Mouse (Mus musculus) midbrain, embryonic 16.5 days (tissue): ENCODE results near the gene Arhgap15. TPM values are rescaled to one million over a fixed set of nuclear protein-coding genes. Genes with fewer than 3 reads are reported as not detected.

Experiments
- ATAC-seq: fragments of 200-750 bp; cut with Nextera tagmentation; 2 replicates; pipeline ENCODE4 v1.8.0; 2017; ENCODE audit warnings: moderate TSS enrichment
- H3K27ac ChIP-seq: fragments of 300-500 bp; sonication (generic); 2 replicates; pipeline ENCODE4 v1.5.1; 2014; ENCODE audit warnings: mild to moderate bottlenecking, low read length, mixed read lengths
- H3K27me3 ChIP-seq: fragments of 300-500 bp; sonication (generic); 2 replicates; pipeline ENCODE4 v1.6.1; 2014; ENCODE audit warnings: low read depth, low read length, mixed read lengths; ENCODE audit not compliant: control insufficient read depth, insufficient read depth
- H3K36me3 ChIP-seq: fragments of 300-500 bp; sonication (generic); 2 replicates; pipeline ENCODE4 v1.6.1; 2014; ENCODE audit warnings: mild to moderate bottlenecking, low read length, moderate library complexity, mixed read lengths; ENCODE audit not compliant: control insufficient read depth, insufficient read depth
- H3K4me1 ChIP-seq: fragments of 300-500 bp; sonication (generic); 2 replicates; pipeline ENCODE4 v1.6.1; 2014; ENCODE audit warnings: mild to moderate bottlenecking, low read length, mixed read lengths; ENCODE audit not compliant: control insufficient read depth, insufficient read depth
- H3K4me2 ChIP-seq: fragments of 300-500 bp; sonication (generic); 2 replicates; pipeline ENCODE4 v1.6.1; 2014; ENCODE audit warnings: mild to moderate bottlenecking, low read length, mixed read lengths
- H3K4me3 ChIP-seq: fragments of 300-500 bp; sonication (generic); 2 replicates; pipeline ENCODE4 v1.5.1; 2014; ENCODE audit warnings: low read depth, mild to moderate bottlenecking, low read length, moderate library complexity, mixed read lengths
- H3K9ac ChIP-seq: fragments of 300-500 bp; sonication (generic); 2 replicates; pipeline ENCODE4 v1.6.1; 2014; ENCODE audit warnings: low read depth, low read length, mixed read lengths
- H3K9me3 ChIP-seq: fragments of 300-500 bp; sonication (generic); replicated peaks from 2 replicates; pipeline ENCODE4 v1.6.1; 2014; ENCODE audit warnings: mild to moderate bottlenecking, low read length, mixed read lengths; ENCODE audit not compliant: control insufficient read depth, poor library complexity, severe bottlenecking
- WGBS: fragments of 180-500 bp; shearing (Covaris S2); extraction: QIAGEN DNeasy Blood & Tissue Kit; methylation state at CpG from one replicate; pipeline ENCODE4 v1.1.7; 2014; 5-methylcytosine and 5-hydroxymethylcytosine counted together
- polyA plus RNA-seq: library from polyadenylated mRNA; unstranded; fragments of >200 nt; fragmentation: Nextera tagmentation; extraction: Ambion mirVana; gene quantifications from 2 replicates; pipeline ENCODE4 v1.2.1, GENCODE M21; 2015

Gene Arhgap15
- polyA plus RNA-seq, 1 experiment from 2014 or later = 1.1 TPM

DNA sequence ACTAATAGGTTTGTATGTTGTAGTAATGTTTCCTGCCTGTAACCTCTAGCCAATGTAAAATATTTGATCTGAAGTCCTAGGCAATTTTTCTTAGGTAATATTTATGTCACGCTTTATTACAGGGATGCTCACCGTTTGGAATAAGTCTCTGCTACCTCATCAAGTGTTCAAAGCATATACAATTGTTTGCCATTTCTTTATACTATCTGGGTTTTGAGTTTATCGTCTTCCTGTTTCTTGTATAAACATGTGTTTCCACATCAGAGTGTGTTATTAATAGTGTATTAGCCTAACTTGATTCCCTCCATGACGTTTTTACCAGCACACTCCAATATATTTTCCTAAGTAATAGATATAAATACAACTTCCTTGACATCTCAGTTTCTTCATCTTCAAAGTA, 391.8 kb downstream of the Arhgap15 start:
- H3K9ac ChIP-seq = no peak overlapping the region
- H3K4me1 ChIP-seq = no peaks in the 10 kb centered on the region
- WGBS = 93% methylated on average over 4 of the region's 4 CpGs
- no peak overlapping the region for H3K4me2 ChIP-seq
- no peak for ATAC-seq
- no peak overlapping the region for H3K4me3 ChIP-seq
- H3K36me3 ChIP-seq = no peaks in the 10 kb centered on the region
- no peak overlapping the region for H3K27ac ChIP-seq
- no peaks in the 10 kb centered on the region for H3K27me3 ChIP-seq
- no peaks in the 10 kb centered on the region for H3K9me3 ChIP-seq

DNA sequence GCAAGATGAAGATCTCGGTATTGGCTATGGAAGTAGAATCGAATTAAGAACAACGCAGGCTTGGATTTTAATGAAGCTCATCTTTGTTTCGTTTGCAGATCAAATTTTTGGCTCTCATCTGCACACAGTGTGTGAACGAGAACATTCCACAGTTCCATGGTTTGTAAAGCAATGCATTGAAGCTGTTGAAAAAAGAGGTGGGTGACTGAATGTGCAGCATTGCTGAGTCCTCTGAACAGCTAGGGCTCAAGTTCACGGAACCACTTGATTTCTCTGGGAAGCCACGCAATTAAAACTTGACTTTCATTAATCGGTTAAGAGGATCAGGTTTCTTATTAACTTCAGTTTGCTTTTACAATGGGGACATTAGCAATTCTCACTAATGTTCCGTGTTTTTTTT, 393.5 kb downstream of the Arhgap15 start:
- H3K9me3 ChIP-seq = no peaks in the 10 kb centered on the region
- no peak overlapping the region for H3K9ac ChIP-seq
- H3K4me3 ChIP-seq = no peak overlapping the region
- no peaks in the 10 kb centered on the region for H3K4me1 ChIP-seq
- no peak overlapping the region for H3K4me2 ChIP-seq
- no peaks in the 10 kb centered on the region for H3K36me3 ChIP-seq
- no peak for ATAC-seq
- WGBS = 81% methylated on average over 9 of the region's 9 CpGs
- H3K27ac ChIP-seq = no peak overlapping the region
- H3K27me3 ChIP-seq = no peaks in the 10 kb centered on the region

DNA sequence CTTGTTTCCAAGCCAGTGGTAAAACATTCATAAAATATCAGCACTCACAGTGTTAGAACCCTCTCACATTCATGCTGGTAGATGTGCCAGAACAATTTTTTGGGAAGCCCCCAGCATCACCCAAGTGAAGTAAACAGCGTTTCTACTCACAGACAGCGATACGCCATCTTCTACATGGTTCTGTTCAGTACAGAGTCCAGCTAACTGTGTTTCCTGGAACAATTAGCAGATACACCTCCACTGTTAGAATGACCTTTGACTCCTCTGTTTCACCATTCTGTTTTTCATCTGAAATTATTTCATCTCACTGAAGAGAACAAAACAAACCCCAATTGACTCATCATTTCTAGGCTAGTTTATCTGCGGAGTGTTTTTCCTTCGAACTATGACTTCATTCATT, 394.0 kb downstream of the Arhgap15 start:
- 89% methylated on average over 5 of the region's 5 CpGs for WGBS

DNA sequence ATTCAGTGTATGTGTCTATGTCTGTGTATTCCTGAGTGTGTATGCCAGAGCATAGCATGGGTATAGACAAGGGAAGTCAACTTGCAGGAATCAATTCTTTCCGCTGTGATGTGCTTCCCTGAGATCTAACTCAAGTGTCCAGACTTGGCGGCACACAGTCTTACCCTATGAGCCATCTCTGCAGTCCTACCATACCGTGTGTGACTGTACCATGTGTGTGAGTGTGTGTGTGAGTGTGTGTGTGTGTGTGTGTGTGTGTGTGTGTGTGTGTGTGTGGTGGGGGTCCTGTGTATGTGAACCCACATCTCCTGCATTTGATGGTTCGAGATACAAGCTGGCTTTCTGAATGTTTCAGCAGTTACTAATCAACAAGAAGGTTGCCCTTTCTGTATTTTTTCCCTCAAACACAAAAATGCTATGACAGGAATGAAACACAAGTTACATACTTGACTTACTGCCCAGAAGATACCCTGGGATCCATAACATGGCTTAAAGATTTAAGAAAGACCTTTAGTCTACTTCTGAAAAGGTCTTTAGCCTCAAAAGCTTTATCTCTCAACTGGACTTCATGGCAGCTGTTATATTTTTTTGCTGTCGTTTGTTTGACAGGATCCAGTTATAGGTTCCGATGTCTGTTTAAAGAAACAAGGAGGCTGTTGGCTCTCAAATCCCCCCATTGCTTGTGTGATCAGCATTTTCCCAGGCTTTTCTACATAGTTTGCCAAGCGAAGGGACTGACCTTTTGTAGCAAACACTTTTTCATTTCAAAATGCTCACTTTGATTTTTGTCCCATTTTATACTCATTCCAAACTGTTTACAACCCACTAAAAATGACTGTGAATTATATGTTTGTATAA, 397.7 kb downstream of the Arhgap15 start:
- Histone ChIP-seq H3K4me2 (no peak overlapping the region), H3K27ac (no peak overlapping the region), H3K27me3 (no peaks in the 10 kb centered on the region), H3K4me1 (no peaks in the 10 kb centered on the region), H3K9ac (no peak overlapping the region), H3K4me3 (no peak overlapping the region), H3K9me3 (no peaks in the 10 kb centered on the region), H3K36me3 (no peaks in the 10 kb centered on the region)
- WGBS = 89% methylated on average over 7 of the region's 7 CpGs
- no peak for ATAC-seq

More for the DNA sequence above, 394.0 kb downstream of the Arhgap15 start:
- ATAC-seq = no peak
- Histone ChIP-seq H3K9me3 (no peaks in the 10 kb centered on the region), H3K4me1 (no peaks in the 10 kb centered on the region), H3K4me2 (no peak overlapping the region), H3K4me3 (no peak overlapping the region), H3K36me3 (no peaks in the 10 kb centered on the region), H3K9ac (no peak overlapping the region), H3K27ac (no peak overlapping the region), H3K27me3 (no peaks in the 10 kb centered on the region)

DNA sequence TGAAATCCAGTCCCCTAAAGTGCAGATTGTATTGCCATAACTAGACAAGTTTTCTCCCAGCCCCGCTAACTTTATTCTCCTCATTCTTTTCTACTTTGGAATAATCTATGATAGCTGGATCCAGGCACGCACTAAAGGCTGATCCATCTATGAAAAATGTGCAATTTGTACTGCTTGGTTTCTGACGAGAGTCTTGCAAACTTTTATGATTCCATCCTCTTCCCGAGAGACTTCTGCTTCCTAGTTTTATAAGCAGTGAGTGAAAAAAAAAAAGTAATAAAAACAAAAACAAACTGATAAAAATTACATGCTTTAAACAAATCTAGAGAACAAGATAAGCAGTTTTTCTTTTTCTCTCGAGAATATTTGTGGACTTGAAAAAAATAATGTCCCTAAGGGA, 398.9 kb downstream of the Arhgap15 start:
- 83% methylated on average over 5 of the region's 5 CpGs for WGBS
- Histone ChIP-seq H3K27ac (no peak overlapping the region), H3K36me3 (no peaks in the 10 kb centered on the region), H3K4me1 (no peaks in the 10 kb centered on the region), H3K9ac (no peak overlapping the region), H3K9me3 (no peaks in the 10 kb centered on the region), H3K27me3 (no peaks in the 10 kb centered on the region), H3K4me3 (no peak overlapping the region), H3K4me2 (no peak overlapping the region)
- ATAC-seq = no peak

DNA sequence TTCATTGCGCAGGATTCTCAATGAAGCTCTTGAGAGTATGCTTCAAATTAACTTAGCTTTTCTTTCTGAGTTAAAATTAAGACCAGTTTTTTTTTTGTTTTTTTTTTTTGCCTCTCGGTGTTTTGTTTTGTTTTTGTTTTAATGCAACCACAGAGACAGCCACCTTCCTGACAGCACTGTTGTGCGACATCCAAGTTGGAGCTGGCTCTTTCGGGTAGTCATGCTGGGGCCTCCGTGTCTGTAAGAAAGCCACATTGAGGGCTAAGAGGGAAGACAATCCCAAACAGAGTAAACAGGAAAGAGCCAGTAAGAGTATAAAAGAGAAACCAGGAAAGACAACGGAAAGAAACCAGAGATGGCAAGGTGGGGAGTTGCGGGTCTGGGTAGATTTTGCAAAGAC, 399.3 kb downstream of the Arhgap15 start:
- Histone ChIP-seq H3K4me3 (no peak overlapping the region), H3K27ac (no peak overlapping the region), H3K4me1 (no peaks in the 10 kb centered on the region), H3K9me3 (no peaks in the 10 kb centered on the region), H3K36me3 (no peaks in the 10 kb centered on the region), H3K27me3 (no peaks in the 10 kb centered on the region), H3K9ac (no peak overlapping the region), H3K4me2 (no peak overlapping the region)
- no peak for ATAC-seq
- 49% methylated on average over 7 of the region's 7 CpGs for WGBS

DNA sequence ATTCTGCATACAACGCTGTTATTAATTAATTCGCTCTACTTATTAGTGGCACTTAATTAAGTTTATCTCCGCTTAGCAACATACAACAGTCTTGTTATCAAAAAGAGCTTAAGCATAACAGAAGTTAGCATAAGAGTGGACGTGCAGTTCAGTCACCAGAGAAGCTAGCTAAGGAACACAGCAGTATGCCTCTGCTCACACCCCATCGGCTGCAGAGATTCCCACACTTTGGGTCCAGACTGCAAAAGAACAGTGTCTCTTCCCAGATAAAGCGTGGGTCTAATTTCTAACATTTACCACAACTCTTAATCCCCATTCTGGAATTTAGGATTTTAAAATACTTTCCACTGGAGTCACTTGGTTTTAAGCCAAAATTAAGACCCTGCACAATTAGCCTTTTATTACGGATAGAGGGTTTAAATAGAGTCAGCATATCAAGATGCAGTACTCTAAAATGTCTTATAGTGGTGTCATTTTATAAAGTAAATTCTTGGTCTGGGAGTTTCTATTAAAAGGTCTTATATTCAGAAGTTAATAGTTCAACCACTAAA, 400.0 kb downstream of the Arhgap15 start:
- Histone ChIP-seq H3K4me1 (no peaks in the 10 kb centered on the region), H3K27ac (no peak overlapping the region), H3K4me2 (no peak overlapping the region), H3K4me3 (no peak overlapping the region), H3K36me3 (no peaks in the 10 kb centered on the region), H3K9ac (no peak overlapping the region), H3K27me3 (no peaks in the 10 kb centered on the region), H3K9me3 (no peaks in the 10 kb centered on the region)
- no peak for ATAC-seq
- WGBS = 55% methylated on average over 7 of the region's 7 CpGs

DNA sequence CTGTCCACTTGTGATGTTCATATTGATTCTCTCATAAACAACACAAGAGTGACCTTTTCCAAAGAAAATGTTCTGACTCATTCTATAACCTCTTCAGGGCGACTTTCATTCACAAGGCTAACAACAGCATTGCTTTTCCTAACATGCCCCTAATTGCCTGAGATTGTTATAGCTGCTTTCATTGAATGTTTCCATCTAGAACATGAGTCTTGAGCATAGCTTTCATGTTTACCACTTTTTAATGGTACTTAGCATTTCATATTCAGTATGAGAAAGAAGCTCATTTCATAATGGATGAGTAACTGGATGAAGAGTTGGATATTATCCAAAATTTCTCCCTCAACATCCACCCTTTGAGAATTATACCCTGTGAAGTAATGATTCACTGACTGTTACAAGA, 403.7 kb downstream of the Arhgap15 start:
- Histone ChIP-seq H3K36me3 (no peaks in the 10 kb centered on the region), H3K4me2 (no peak overlapping the region), H3K4me3 (no peak overlapping the region), H3K9ac (no peak overlapping the region), H3K27me3 (no peaks in the 10 kb centered on the region), H3K27ac (no peak overlapping the region), H3K4me1 (no peaks in the 10 kb centered on the region), H3K9me3 (no peaks in the 10 kb centered on the region)
- no peak for ATAC-seq
- 85% methylated on average over 1 of the region's 1 CpGs for WGBS

DNA sequence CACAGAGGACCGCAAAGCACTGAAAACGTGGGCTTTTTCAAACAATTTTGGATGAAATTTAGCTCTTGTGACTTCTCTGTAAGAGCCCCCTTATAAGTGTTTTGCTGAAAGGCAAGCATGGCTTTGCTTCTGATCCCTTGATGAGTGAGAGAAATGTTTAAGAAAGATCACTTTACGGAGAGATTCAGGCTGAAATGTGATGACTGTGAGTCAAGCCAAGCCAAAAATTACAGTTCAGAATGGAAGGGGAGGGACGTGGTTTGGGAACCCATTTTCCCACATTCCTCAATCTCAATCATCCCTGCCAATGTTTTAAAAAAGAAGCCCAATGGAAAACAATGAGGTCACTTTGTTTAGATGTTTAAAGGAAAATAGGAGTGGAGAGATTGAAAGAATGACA, 411.7 kb downstream of the Arhgap15 start:
- H3K9me3 ChIP-seq = no peaks in the 10 kb centered on the region
- H3K27ac ChIP-seq = no peak overlapping the region
- H3K27me3 ChIP-seq = no peaks in the 10 kb centered on the region
- H3K4me2 ChIP-seq = no peak overlapping the region
- no peaks in the 10 kb centered on the region for H3K4me1 ChIP-seq
- H3K9ac ChIP-seq = no peak overlapping the region
- H3K4me3 ChIP-seq = no peak overlapping the region
- WGBS = 83% methylated on average over 4 of the region's 4 CpGs
- no peaks in the 10 kb centered on the region for H3K36me3 ChIP-seq
- ATAC-seq = no peak
